Mouse (Mus musculus): ENCODE measurements at regions not wholly inside any gene's neighbourhood (a gene's known extent, or its start where the extent isn't known, plus 50 kb on each side); places are given as distances from the start of the nearest gene placed in this dataset.

- Histone ChIP-seq H3K4me3 (ENCODE audit: insufficient read depth in 1 of 2, low read depth in 1 of 2, low read length in 2 of 2, poor library complexity in 1 of 2, severe bottlenecking in 1 of 2) (no peak overlapping the region), H3K9me3 (ENCODE audit: control insufficient read depth, insufficient read depth, low read depth, low read length) (no peaks in the 10 kb centered on the region), H3K27ac (ENCODE audit: insufficient read depth, low read depth, low read length, poor library complexity, severe bottlenecking) (no peak overlapping the region), H3K36me3 (ENCODE audit: control insufficient read depth, insufficient read depth, low read length, poor library complexity, severe bottlenecking) (no peaks in the 10 kb centered on the region), H3K9ac (ENCODE audit: insufficient read depth, low read depth, low read length, poor library complexity, severe bottlenecking) (no peak overlapping the region), H3K4me1 (ENCODE audit: control insufficient read depth in 2 of 2, insufficient read depth in 2 of 2, low read length in 2 of 2, poor library complexity in 1 of 2) (no peaks in the 10 kb centered on the region)
- in situ Hi-C loops (cut with MboI; ENCODE audit: low sequenced_read_pairs in 2 of 2, unreplicated experiment in 2 of 2) = no loop called here
- TF ChIP-seq CHD2 (IDR thresholded peaks at IDR 0.05; ENCODE audit: low read depth, low read length) = no peak
- TF ChIP-seq ZC3H11A (IDR thresholded peaks at IDR 0.05; ENCODE audit: borderline replicate concordance, low read depth, low read length) = no peak
- no peak for TF ChIP-seq HCFC1 (IDR thresholded peaks at IDR 0.05; ENCODE audit: borderline replicate concordance, insufficient read depth, low read length)
- TF ChIP-seq ZNF384 (IDR thresholded peaks at IDR 0.05; ENCODE audit: low read depth, low read length) = no peak
- no peak for TF ChIP-seq MAFK (IDR thresholded peaks at IDR 0.05; ENCODE audit: insufficient read depth, low read depth, low read length)
- DNase-seq (ENCODE audit: low read depth, low spot score) = no peak
These were observed 237.1 kb upstream of the Zdhhc25 start for GRCm38 (mm10) chr15:88362966-88363365.

- no peaks in the 10 kb centered on the region for H3K4me1 ChIP-seq (ENCODE audit: control insufficient read depth in 2 of 2, insufficient read depth in 2 of 2, low read length in 2 of 2, poor library complexity in 1 of 2)
- H3K9ac ChIP-seq (ENCODE audit: insufficient read depth, low read depth, low read length, poor library complexity, severe bottlenecking) = no peak overlapping the region
- H3K9me3 ChIP-seq (ENCODE audit: control insufficient read depth, insufficient read depth, low read depth, low read length) = no peaks in the 10 kb centered on the region
- H3K27ac ChIP-seq (ENCODE audit: insufficient read depth, low read depth, low read length, poor library complexity, severe bottlenecking) = no peak overlapping the region
- no peak for DNase-seq (ENCODE audit: low read depth, low spot score)
- no peaks in the 10 kb centered on the region for H3K36me3 ChIP-seq (ENCODE audit: control insufficient read depth, insufficient read depth, low read length, poor library complexity, severe bottlenecking)
- no peak overlapping the region for H3K4me3 ChIP-seq (ENCODE audit: insufficient read depth in 1 of 2, low read depth in 1 of 2, low read length in 2 of 2, poor library complexity in 1 of 2, severe bottlenecking in 1 of 2)
- TF ChIP-seq ZNF384 (IDR thresholded peaks at IDR 0.05; ENCODE audit: low read depth, low read length) (no peak), CHD2 (IDR thresholded peaks at IDR 0.05; ENCODE audit: low read depth, low read length) (no peak), MAFK (IDR thresholded peaks at IDR 0.05; ENCODE audit: insufficient read depth, low read depth, low read length) (no peak)
- in situ Hi-C loops (cut with MboI; ENCODE audit: low sequenced_read_pairs in 2 of 2, unreplicated experiment in 2 of 2) = no loop called here
These were observed 229.7 kb upstream of the Zdhhc25 start for GRCm38 (mm10) chr15:88370366-88370765.

- Histone ChIP-seq H3K36me3 (ENCODE audit: control insufficient read depth, insufficient read depth, low read length, poor library complexity, severe bottlenecking) (no peaks in the 10 kb centered on the region), H3K9ac (ENCODE audit: insufficient read depth, low read depth, low read length, poor library complexity, severe bottlenecking) (no peak overlapping the region), H3K4me3 (ENCODE audit: insufficient read depth in 1 of 2, low read depth in 1 of 2, low read length in 2 of 2, poor library complexity in 1 of 2, severe bottlenecking in 1 of 2) (no peak overlapping the region), H3K4me1 (ENCODE audit: control insufficient read depth in 2 of 2, insufficient read depth in 2 of 2, low read length in 2 of 2, poor library complexity in 1 of 2) (no peaks in the 10 kb centered on the region), H3K9me3 (ENCODE audit: control insufficient read depth, insufficient read depth, low read depth, low read length) (no peaks in the 10 kb centered on the region), H3K27ac (ENCODE audit: insufficient read depth, low read depth, low read length, poor library complexity, severe bottlenecking) (no peak overlapping the region)
- no peak for DNase-seq (ENCODE audit: low read depth, low spot score)
- in situ Hi-C loops (cut with MboI; ENCODE audit: low sequenced_read_pairs in 2 of 2, unreplicated experiment in 2 of 2) = no loop called here
- no peak for TF ChIP-seq ZC3H11A (IDR thresholded peaks at IDR 0.05; ENCODE audit: borderline replicate concordance, low read depth, low read length)
These were observed 228.1 kb upstream of the Zdhhc25 start for GRCm38 (mm10) chr15:88372039-88372438.

GRCm38 (mm10) chr15:88373923-88374322, 226.2 kb upstream of the Zdhhc25 start:
- DNase-seq (ENCODE audit: low read depth, low spot score) = no peak
- Histone ChIP-seq H3K27ac (ENCODE audit: insufficient read depth, low read depth, low read length, poor library complexity, severe bottlenecking) (no peak overlapping the region), H3K4me3 (ENCODE audit: insufficient read depth in 1 of 2, low read depth in 1 of 2, low read length in 2 of 2, poor library complexity in 1 of 2, severe bottlenecking in 1 of 2) (no peak overlapping the region), H3K36me3 (ENCODE audit: control insufficient read depth, insufficient read depth, low read length, poor library complexity, severe bottlenecking) (no peaks in the 10 kb centered on the region), H3K4me1 (ENCODE audit: control insufficient read depth in 2 of 2, insufficient read depth in 2 of 2, low read length in 2 of 2, poor library complexity in 1 of 2) (no peaks in the 10 kb centered on the region), H3K9me3 (ENCODE audit: control insufficient read depth, insufficient read depth, low read depth, low read length) (no peaks in the 10 kb centered on the region), H3K9ac (ENCODE audit: insufficient read depth, low read depth, low read length, poor library complexity, severe bottlenecking) (no peak overlapping the region)
- no peak for TF ChIP-seq ZNF384 (IDR thresholded peaks at IDR 0.05; ENCODE audit: low read depth, low read length)
- no peak for TF ChIP-seq ZC3H11A (IDR thresholded peaks at IDR 0.05; ENCODE audit: borderline replicate concordance, low read depth, low read length)
- TF ChIP-seq MAFK (IDR thresholded peaks at IDR 0.05; ENCODE audit: insufficient read depth, low read depth, low read length) = no peak
- TF ChIP-seq HCFC1 (IDR thresholded peaks at IDR 0.05; ENCODE audit: borderline replicate concordance, insufficient read depth, low read length) = no peak
- TF ChIP-seq CHD2 (IDR thresholded peaks at IDR 0.05; ENCODE audit: low read depth, low read length) = no peak
- in situ Hi-C loops (cut with MboI; ENCODE audit: low sequenced_read_pairs in 2 of 2, unreplicated experiment in 2 of 2) = no loop called here

- in situ Hi-C loops (cut with MboI; ENCODE audit: low sequenced_read_pairs in 2 of 2, unreplicated experiment in 2 of 2) = no loop called here
- no peak overlapping the region for H3K4me3 ChIP-seq (ENCODE audit: insufficient read depth in 1 of 2, low read depth in 1 of 2, low read length in 2 of 2, poor library complexity in 1 of 2, severe bottlenecking in 1 of 2)
- TF ChIP-seq HCFC1 (IDR thresholded peaks at IDR 0.05; ENCODE audit: borderline replicate concordance, insufficient read depth, low read length) = no peak
- no peak for TF ChIP-seq ZNF384 (IDR thresholded peaks at IDR 0.05; ENCODE audit: low read depth, low read length)
- no peak for TF ChIP-seq MAFK (IDR thresholded peaks at IDR 0.05; ENCODE audit: insufficient read depth, low read depth, low read length)
- TF ChIP-seq ZC3H11A (IDR thresholded peaks at IDR 0.05; ENCODE audit: borderline replicate concordance, low read depth, low read length) = no peak
- H3K9me3 ChIP-seq (ENCODE audit: control insufficient read depth, insufficient read depth, low read depth, low read length) = no peaks in the 10 kb centered on the region
- H3K27ac ChIP-seq (ENCODE audit: insufficient read depth, low read depth, low read length, poor library complexity, severe bottlenecking) = no peak overlapping the region
- no peaks in the 10 kb centered on the region for H3K36me3 ChIP-seq (ENCODE audit: control insufficient read depth, insufficient read depth, low read length, poor library complexity, severe bottlenecking)
- no peaks in the 10 kb centered on the region for H3K4me1 ChIP-seq (ENCODE audit: control insufficient read depth in 2 of 2, insufficient read depth in 2 of 2, low read length in 2 of 2, poor library complexity in 1 of 2)
- no peak for DNase-seq (ENCODE audit: low read depth, low spot score)
- no peak overlapping the region for H3K9ac ChIP-seq (ENCODE audit: insufficient read depth, low read depth, low read length, poor library complexity, severe bottlenecking)
These were observed 220.8 kb upstream of the Zdhhc25 start for GRCm38 (mm10) chr15:88379342-88379741.

Data from ES-E14 (cell line).